Mouse (Mus musculus) hindbrain, embryonic 15.5 days (tissue): ENCODE measurements around the gene Tnp1. TPM values are rescaled to one million over a fixed set of nuclear protein-coding genes. Genes with fewer than 3 reads are reported as not detected.

Experiments
- ATAC-seq: fragments of 200-750 bp; cut with Nextera tagmentation; 2 replicates; pipeline ENCODE4 v1.8.0; 2017; ENCODE audit warnings: low read depth, moderate number of reproducible peaks, moderate TSS enrichment; ENCODE audit not compliant: low FRiP score
- H3K27ac ChIP-seq: fragments of 300-500 bp; sonication (generic); replicated peaks from 2 replicates; pipeline ENCODE4 v1.5.1; 2015; ENCODE audit warnings: mild to moderate bottlenecking, inconsistent platforms
- H3K27me3 ChIP-seq: fragments of 300-500 bp; sonication (generic); 2 replicates; pipeline ENCODE4 v1.6.1; 2015; ENCODE audit warnings: control low read depth, inconsistent platforms
- H3K36me3 ChIP-seq: fragments of 300-500 bp; sonication (generic); 2 replicates; pipeline ENCODE4 v1.6.1; 2015; ENCODE audit warnings: control low read depth, inconsistent platforms
- H3K4me1 ChIP-seq: fragments of 300-500 bp; sonication (generic); replicated peaks from 2 replicates; pipeline ENCODE4 v1.6.1; 2015; ENCODE audit warnings: control low read depth, inconsistent platforms
- H3K4me2 ChIP-seq: fragments of 300-500 bp; sonication (generic); 2 replicates; pipeline ENCODE4 v1.6.1; 2015; ENCODE audit warnings: moderate library complexity, mild to moderate bottlenecking, inconsistent platforms
- H3K4me3 ChIP-seq: fragments of 300-500 bp; sonication (generic); 2 replicates; pipeline ENCODE4 v1.5.1; 2015; ENCODE audit warnings: mild to moderate bottlenecking, inconsistent platforms
- H3K9ac ChIP-seq: fragments of 300-500 bp; sonication (generic); 2 replicates; pipeline ENCODE4 v1.6.1; 2015; ENCODE audit warnings: inconsistent platforms
- H3K9me3 ChIP-seq: fragments of 300-500 bp; sonication (generic); 2 replicates; pipeline ENCODE4 v1.6.1; 2016; ENCODE audit warnings: control low read depth, inconsistent platforms
- WGBS: fragments of 180-500 bp; shearing (Covaris S2); methylation state at CpG from one replicate; pipeline ENCODE4 v1.1.7; 2015; 5-methylcytosine and 5-hydroxymethylcytosine counted together
- polyA plus RNA-seq: library from polyadenylated mRNA; unstranded; fragments of >200 nt; fragmentation: Nextera tagmentation; extraction: Ambion mirVana; gene quantifications from 2 replicates; pipeline ENCODE4 v1.2.1, GENCODE M21; 2015

Gene Tnp1
- not detected in 2 replicates for polyA plus RNA-seq

DNA sequence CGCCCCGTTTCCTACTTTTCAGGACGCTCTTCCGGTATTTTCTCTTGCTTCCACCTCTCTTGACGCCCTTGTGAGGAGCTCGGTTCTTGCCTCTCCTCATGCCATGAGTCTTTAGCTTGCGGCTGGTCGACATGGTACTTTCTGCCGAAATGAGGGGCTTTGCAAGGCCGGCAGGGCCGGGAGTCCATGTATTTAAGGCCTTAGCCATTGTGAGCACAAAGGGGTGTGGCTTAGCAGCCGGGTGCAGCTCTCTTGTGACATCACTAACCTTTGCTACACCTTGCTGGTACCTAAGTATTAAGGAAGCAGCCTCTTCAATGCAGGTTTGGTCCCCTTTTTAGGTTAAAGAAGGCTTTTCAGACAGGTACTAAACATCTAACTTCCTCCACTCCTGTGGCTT lies at the start of gene Tnp1:
TSS of gene Tnp1 (minus strand) at position 179 of the 400 bp plus-strand sequence.
- Histone ChIP-seq H3K9me3 (no peaks in the 10 kb centered on the region), H3K4me2 (no peak within 1 kb of the TSS), H3K27ac (no peak within 1 kb of the TSS), H3K27me3 (no peaks in the 10 kb centered on the region), H3K36me3 (no peaks in the 10 kb centered on the region), H3K9ac (no peak within 1 kb of the TSS), H3K4me1 (no peaks in the 10 kb centered on the region), H3K4me3 (no peak within 1 kb of the TSS)
- ATAC-seq, result no peak
- 92% methylated on average over 12 of the region's 12 CpGs for WGBS

DNA sequence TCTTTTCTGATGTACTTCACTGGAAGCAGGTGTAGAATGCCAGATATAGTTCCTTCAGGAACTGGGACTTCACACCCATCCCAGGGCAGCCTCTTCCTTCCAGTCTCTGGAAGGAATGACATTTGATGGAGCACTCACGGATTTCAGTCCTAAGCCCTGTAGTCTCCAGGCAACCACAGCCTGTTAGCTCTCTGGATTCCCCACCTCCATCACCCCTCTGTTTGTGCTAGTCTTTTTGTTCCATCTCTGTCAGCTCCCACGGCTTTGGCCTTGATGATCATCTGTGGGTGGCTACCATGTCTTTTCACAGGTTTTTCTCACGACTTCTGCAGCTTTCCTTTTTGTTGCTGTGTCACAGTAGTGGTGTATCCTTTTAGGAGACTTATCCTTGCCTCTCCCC lies 48.6 kb upstream of the Tnp1 start:
- ATAC-seq, result no peak
- 0 out of 2 replicates have a peak, but pooled peaks cover 3% of the 10 kb centered on the region for H3K4me1 ChIP-seq
- H3K36me3 ChIP-seq, result no peaks in the 10 kb centered on the region
- H3K27ac ChIP-seq, result no peak overlapping the region
- no peak overlapping the region for H3K4me2 ChIP-seq
- no peak overlapping the region for H3K4me3 ChIP-seq
- H3K9ac ChIP-seq, result no peak overlapping the region
- no peaks in the 10 kb centered on the region for H3K9me3 ChIP-seq
- no peaks in the 10 kb centered on the region for H3K27me3 ChIP-seq
- WGBS, result 51% methylated on average over 3 of the region's 3 CpGs

DNA sequence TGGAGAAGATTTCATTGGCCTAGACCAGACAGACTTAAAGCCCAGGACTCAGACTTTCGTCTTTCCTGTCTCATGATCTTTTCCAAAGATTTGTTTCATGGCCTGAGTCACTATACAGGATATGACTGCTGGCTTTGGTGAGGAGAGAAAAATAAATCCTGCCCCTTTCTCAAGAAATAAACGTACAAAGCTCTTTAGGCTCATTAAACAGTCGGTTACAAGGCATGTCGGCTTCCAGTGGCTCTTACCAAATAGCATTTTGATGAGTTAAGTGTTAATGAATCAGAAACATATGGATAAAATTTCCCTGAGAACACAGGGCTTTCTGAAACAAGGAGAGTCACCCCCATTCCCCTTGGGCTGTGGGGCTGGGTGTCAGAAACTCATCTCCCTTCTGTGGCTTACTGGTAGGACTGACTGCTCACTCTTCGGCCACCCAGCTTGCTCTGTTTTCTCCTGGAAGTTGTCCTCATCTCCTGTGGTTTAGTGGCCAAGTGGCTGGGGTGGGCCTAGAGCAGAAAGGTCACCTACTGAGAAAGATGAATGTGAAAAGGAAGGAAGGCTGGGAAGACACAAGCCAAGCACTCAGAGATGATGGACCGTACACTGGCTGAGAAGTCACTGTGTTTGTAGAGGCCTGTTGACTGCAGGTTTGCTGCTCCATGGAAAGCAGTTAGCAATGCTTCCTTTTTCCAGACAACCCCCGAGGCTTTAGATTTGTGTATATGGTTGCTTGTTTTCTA lies 46.0 kb upstream of the Tnp1 start:
- ATAC-seq, result no peak
- H3K27ac ChIP-seq, result no peak overlapping the region
- WGBS, result 75% methylated on average over 7 of the region's 7 CpGs
- no peaks in the 10 kb centered on the region for H3K36me3 ChIP-seq
- no peak overlapping the region for H3K4me3 ChIP-seq
- no peak overlapping the region for H3K9ac ChIP-seq
- H3K27me3 ChIP-seq, result no peaks in the 10 kb centered on the region
- no peak overlapping the region for H3K4me2 ChIP-seq
- H3K9me3 ChIP-seq, result no peaks in the 10 kb centered on the region
- 0 out of 2 replicates have a peak, but pooled peaks cover 3% of the 10 kb centered on the region for H3K4me1 ChIP-seq

DNA sequence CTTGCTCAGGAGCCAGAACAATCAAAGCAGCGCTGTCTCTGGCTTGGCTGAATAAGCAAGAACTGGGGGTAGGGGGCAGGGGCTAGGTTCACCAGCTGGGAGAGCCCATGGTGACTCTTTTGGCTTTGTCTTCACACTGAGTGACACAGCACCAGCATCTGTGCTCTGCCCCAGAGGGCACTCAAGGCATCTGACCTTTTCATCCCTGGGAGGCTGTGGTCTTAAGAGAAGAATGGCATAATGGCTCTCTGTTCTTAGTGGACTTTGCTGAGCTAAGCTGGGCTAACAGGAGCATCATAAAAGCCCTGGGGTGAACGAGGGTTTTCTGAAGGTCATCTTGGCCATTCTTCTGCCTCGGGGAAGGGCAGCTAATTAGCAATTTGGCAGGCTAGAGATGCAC lies 44.6 kb upstream of the Tnp1 start:
- Histone ChIP-seq H3K4me2 (no peak overlapping the region), H3K9me3 (no peaks in the 10 kb centered on the region), H3K27me3 (no peaks in the 10 kb centered on the region), H3K4me1 (0 out of 2 replicates have a peak, but pooled peaks cover 3% of the 10 kb centered on the region), H3K27ac (no peak overlapping the region), H3K9ac (no peak overlapping the region), H3K36me3 (no peaks in the 10 kb centered on the region), H3K4me3 (no peak overlapping the region)
- 8% methylated on average over 3 of the region's 3 CpGs for WGBS
- ATAC-seq, result no peak

DNA sequence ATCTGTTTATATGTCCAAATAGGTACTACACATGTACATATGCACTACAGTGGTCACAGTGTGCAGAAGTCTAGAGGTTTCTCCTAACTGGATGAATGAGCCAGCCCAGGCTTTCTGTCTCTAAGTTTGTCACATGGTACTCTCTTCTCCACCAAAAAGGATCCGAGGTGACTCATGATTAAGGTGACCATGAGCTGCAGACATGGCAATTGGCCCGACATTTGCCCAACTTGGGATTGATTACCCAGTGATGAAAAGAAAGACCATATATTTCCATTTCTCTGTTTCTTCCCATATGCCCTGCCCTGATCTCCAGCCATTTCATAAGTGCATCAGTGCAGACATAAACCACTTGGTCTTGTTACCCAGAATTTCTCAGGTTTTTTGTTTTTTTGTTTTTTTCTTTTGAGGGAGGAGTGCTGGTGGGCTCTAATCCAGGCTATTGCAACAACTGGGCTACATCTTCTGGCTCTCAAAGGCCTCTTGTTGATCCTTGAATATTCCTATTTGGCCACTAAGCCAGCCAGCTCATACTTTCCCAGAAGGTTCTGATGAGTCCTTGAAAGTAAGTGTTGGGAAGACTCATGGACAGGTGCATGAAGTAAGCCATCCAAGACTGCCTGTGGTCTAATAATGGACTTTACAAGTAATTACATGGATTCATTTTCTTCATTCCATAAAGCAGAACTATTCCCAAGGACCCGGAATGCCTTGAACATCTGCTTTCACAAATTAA lies 40.7 kb upstream of the Tnp1 start:
- WGBS, result 92% methylated on average over 3 of the region's 3 CpGs
- H3K9me3 ChIP-seq, result no peaks in the 10 kb centered on the region
- no peak for ATAC-seq
- H3K4me2 ChIP-seq, result no peak overlapping the region
- H3K4me3 ChIP-seq, result no peak overlapping the region
- H3K27me3 ChIP-seq, result no peaks in the 10 kb centered on the region
- H3K9ac ChIP-seq, result no peak overlapping the region
- 0 out of 2 replicates have a peak, but pooled peaks cover 11% of the 10 kb centered on the region for H3K4me1 ChIP-seq
- H3K36me3 ChIP-seq, result no peaks in the 10 kb centered on the region
- no peak overlapping the region for H3K27ac ChIP-seq

DNA sequence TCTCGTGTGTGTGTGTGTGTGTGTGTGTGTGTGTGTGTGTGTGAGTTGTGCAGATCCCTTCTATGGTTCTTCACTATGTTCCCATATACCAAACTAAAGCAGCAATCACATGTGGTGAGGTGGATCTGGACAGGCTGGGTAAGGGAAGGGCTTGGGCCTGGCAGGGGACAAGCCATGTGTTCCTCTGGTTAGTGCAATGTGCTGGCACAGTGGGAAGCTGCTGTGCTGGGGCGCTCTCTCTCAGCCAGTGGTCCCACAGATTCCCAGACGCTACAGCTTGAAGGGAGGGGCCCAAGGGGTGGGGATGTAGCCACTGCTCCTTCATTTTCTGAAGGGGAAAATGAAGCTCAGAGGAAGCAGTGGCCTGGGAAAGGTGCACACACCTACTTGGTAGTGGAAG lies 40.1 kb upstream of the Tnp1 start:
- 48% methylated on average over 3 of the region's 3 CpGs for WGBS
- no peak overlapping the region for H3K27ac ChIP-seq
- no peak overlapping the region for H3K9ac ChIP-seq
- H3K9me3 ChIP-seq, result no peaks in the 10 kb centered on the region
- no peak overlapping the region for H3K4me3 ChIP-seq
- 0 out of 2 replicates have a peak, but pooled peaks cover 11% of the 10 kb centered on the region for H3K4me1 ChIP-seq
- no peak overlapping the region for H3K4me2 ChIP-seq
- H3K36me3 ChIP-seq, result no peaks in the 10 kb centered on the region
- ATAC-seq, result no peak
- H3K27me3 ChIP-seq, result no peaks in the 10 kb centered on the region

DNA sequence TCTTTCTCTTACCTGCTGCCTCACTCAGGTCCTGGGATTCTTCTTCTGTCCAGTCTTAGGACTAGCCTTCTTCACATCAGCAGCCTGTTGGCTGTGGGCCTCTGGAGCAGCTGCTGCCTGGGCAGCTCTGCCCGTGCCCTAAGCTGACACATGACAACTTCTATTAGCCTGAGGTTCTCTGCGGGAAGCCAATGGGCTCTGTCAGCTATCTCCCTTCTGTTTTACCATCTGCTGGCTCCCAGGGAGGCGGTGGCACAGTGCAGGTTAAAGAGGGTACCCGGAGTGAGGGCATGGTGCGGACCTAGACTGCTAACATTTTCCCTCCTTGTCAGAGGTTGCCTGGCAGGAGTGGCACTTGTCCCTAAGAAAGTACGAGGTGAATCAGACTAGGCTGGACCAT lies 39.5 kb upstream of the Tnp1 start:
- 0 out of 2 replicates have a peak, but pooled peaks cover 9% of the 10 kb centered on the region for H3K4me1 ChIP-seq
- H3K27me3 ChIP-seq, result no peaks in the 10 kb centered on the region
- no peak overlapping the region for H3K4me3 ChIP-seq
- ATAC-seq, result peak; percentile 79
- WGBS, result 40% methylated on average over 6 of the region's 6 CpGs
- H3K9ac ChIP-seq, result no peak overlapping the region
- H3K9me3 ChIP-seq, result no peaks in the 10 kb centered on the region
- H3K27ac ChIP-seq, result no peak overlapping the region
- no peak overlapping the region for H3K4me2 ChIP-seq
- no peaks in the 10 kb centered on the region for H3K36me3 ChIP-seq

DNA sequence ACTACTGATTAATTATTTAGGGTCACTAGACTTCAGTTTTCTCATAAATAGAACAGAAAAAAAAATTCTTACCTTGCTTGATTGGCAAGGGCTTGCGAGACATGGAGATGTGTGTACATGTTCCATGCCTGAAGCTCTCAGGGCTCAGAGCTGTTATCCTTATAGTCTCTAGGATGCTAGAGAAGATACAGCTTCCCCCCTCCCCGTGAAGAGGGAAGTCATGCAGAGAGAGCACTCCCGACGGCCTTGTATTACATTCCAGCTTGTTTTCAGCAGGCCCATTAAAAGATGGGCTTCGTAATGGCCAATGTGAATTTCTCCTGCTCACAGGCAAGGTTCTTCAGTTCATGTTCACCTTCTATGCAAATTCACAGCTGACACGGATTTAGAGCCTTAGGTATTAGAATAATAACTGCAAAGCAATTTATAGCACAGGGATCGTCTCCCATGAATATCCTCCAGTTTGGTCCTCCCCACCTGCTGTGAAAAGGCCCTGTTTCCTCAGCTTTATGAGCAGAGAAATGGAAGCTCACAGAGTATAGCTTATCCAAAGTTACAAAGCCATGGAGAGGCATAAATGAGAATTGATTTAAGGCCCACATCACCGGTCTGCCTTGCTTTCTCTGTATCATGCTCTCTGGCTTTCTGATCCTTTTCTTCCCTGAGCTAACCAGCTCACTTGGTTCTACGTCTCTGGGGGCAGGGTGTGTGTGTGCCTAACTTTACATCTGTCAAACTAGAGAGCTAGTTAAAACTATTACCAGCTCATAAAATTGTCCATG lies 38.0 kb upstream of the Tnp1 start:
- no peak overlapping the region; the same call in 1 of the 2 replicates for H3K9ac ChIP-seq
- WGBS, result 31% methylated on average over 9 of the region's 9 CpGs
- 0 out of 2 replicates have a peak, but pooled peaks cover 8% of the 10 kb centered on the region for H3K4me1 ChIP-seq
- H3K36me3 ChIP-seq, result no peaks in the 10 kb centered on the region
- H3K4me3 ChIP-seq, result no peak overlapping the region
- 0 out of 2 replicates have a peak overlapping the region, but pooled peaks have one; percentile 27 for H3K27ac ChIP-seq
- H3K27me3 ChIP-seq, result no peaks in the 10 kb centered on the region
- H3K4me2 ChIP-seq, result no peak overlapping the region
- H3K9me3 ChIP-seq, result no peaks in the 10 kb centered on the region
- ATAC-seq, result peak; percentile 45; the same call in 1 of the 2 replicates

DNA sequence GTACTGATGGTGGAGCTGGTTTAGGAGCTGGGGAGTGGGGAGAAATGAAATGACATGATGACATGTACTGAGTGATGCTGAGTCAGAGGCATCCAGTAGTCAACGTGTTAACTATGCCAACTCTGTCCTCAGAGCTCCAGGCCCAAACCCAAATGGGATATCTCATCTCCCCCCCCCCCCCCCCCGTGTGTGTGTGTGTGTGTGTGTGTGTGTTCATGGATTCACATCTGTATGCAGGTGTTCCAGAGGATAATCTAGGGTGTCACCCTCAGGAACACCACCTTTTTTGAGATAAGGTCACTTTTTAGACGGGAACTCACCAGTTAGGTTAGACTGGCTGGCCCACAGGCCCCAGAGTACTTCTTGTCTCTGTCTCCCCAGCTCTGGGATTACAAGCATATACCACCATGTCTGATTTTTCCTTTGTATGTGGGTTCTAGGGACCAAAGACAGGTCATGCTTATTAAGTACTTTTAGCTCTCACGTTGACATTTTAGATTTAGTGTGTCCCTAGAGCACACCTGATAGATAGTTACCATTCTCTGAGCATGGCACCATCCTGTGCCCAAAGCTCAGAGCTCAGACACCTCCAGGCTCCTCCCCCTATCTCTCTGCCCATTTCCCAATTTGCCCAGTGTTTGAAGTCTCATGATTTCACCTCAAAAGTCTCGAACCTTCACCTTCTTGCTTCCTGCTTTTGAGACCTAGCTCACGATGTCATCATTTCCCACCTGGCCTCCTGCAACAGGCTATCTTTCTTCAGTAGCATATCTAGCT lies 31.4 kb upstream of the Tnp1 start:
- Histone ChIP-seq H3K9me3 (no peaks in the 10 kb centered on the region), H3K27me3 (no peaks in the 10 kb centered on the region), H3K9ac (no peak overlapping the region), H3K4me1 (no peaks in the 10 kb centered on the region), H3K4me2 (no peak overlapping the region), H3K27ac (no peak overlapping the region), H3K36me3 (no peaks in the 10 kb centered on the region), H3K4me3 (no peak overlapping the region)
- ATAC-seq, result no peak
- WGBS, result 94% methylated on average over 5 of the region's 6 CpGs

DNA sequence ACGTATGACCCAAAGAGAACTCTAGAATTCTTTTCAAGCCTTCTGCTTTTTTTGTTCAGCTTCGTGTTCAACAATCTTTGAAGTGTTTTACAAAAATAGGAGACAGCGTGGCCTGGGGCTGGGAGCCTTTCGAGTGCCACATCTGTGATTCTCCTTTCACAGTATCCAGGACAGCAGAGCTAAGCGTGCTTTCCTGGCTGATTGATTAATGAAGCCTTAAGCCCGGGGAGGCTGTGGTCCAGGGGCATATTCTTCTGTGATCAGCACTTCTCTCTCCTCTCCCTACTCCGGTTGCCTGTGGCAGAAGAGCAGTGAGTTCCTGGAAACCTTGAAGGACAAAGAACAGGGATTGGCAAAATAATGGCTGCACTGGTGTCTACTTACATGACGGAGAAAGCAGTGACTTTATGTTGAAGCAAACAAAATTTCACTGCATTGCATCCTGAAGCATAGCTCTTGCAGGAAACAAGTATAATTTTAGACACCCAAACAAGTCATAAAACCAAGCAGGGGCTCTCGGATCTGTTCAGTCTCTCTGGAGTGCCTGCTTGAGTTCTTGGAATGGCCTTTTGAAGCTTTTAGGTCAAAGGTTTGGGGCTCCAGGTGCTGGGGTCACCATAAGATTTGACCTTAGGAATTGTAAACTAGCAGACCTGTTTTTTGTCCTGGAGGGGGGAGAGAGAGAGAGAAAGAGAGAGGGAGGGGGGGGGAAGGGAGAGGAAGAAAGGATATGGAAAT lies 30.4 kb upstream of the Tnp1 start:
- Histone ChIP-seq H3K36me3 (no peaks in the 10 kb centered on the region), H3K27ac (no peak overlapping the region), H3K4me2 (no peak overlapping the region), H3K4me1 (no peaks in the 10 kb centered on the region), H3K9ac (no peak overlapping the region), H3K27me3 (no peaks in the 10 kb centered on the region), H3K4me3 (no peak overlapping the region), H3K9me3 (no peaks in the 10 kb centered on the region)
- 24% methylated on average over 9 of the region's 9 CpGs for WGBS
- no peak for ATAC-seq

DNA sequence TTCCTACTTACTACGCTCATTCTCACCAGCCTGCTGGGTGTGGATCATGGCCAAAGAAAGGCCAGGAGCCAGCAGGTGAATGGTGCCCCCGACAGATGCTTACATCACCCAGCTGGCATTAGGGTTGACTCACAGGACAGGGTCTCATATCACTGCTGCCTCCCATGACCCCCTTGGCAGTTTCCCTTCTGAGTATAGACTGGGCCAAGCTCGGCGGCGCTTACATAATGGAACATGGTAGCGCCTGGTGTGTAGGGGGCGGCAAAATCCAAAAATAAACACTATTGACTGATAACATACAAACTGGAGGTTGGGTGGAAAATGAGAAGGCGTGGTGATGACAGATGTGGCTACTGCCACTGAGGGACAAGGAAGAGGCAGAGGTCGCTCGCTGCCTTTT lies 28.0 kb upstream of the Tnp1 start:
- Histone ChIP-seq H3K9ac (no peak overlapping the region), H3K36me3 (no peaks in the 10 kb centered on the region), H3K4me2 (no peak overlapping the region), H3K27me3 (no peaks in the 10 kb centered on the region), H3K27ac (no peak overlapping the region), H3K4me1 (no peaks in the 10 kb centered on the region), H3K4me3 (no peak overlapping the region), H3K9me3 (no peaks in the 10 kb centered on the region)
- 91% methylated on average over 10 of the region's 10 CpGs for WGBS
- no peak for ATAC-seq
